Mouse (Mus musculus) heart, postnatal 14 days (tissue): ENCODE measurements at regions not wholly inside any gene's neighbourhood (a gene's known extent, or its start where the extent isn't known, plus 50 kb on each side); places are given as distances from the start of the nearest gene placed in this dataset.
A peak's percentile ranks its signal among the peaks of the same experiment; 100 is the strongest.

Experiments used
- DNase-seq, 2 experiments: peaks; one replicate each; pipeline ENCODE4 v3.0.0; 2021 to 2022
- intact Hi-C: fragments of 180-260 bp; cut with DNase I; formaldehyde crosslinking; loops from one replicate; pipeline ENCODE4 v1.15.1; 2025

DNA sequence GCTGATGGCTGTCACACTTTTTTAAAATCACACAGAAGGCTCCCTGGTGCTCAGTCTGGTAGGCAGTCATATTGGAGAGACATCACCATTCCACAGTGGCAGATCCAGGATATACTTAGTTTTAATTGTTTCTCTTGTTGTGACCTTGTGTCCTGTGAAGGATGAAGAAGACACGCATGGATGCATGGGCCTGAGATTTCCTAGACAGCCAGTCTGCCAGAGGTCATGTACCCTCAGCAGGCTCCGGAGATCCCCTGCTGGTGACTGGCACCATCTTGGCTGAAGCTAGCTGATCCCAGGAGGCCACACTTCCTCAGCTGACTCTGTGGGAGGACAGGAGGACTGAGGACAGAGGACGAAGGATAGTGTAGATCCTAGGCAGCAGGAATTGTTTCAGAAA lies 506.7 kb upstream of the Sox11 start:
- intact Hi-C loops, result no loop called here
- DNase-seq, result no peak

DNA sequence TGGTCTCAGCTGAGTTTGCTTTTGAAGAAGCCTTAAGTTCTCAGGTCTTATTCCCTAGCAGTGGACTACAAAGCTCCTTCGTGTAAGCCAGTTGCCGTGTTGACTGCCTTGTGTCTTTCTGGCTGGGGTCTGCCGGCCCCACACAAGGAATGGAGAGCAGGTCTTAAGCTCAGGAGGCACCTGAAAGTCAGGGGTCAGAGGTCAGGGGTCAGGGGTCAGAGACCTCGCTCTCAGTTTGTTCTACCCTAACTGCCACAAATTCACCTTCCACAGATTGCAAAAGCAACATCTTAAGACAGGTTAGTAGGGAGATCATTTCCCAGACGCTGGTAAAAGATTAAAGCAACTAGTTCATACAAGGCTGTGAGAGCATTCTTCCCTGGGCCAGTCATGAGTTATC lies 505.8 kb upstream of the Sox11 start:
- intact Hi-C loops, result no loop called here
- no peak for DNase-seq

DNA sequence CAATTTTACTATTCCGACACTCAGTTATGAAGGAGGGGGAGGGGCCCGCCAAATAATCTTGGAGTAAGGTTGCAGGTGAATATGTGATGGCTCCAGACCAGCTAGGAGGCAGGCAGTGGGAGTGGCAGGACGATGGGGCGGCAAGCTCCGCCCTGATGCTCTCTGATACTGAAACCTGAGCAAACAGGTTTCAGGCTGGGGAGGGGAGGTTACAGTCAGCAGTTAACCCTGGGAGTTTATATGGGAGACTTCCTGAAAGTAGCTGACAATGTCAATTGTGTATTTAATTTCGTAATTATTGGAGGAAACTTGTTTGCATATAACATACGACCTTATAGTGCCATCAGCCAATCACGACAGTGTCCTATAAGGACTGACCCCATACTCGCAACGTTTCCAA lies 505.0 kb upstream of the Sox11 start:
- intact Hi-C loops, result no loop called here
- no peak for DNase-seq

DNA sequence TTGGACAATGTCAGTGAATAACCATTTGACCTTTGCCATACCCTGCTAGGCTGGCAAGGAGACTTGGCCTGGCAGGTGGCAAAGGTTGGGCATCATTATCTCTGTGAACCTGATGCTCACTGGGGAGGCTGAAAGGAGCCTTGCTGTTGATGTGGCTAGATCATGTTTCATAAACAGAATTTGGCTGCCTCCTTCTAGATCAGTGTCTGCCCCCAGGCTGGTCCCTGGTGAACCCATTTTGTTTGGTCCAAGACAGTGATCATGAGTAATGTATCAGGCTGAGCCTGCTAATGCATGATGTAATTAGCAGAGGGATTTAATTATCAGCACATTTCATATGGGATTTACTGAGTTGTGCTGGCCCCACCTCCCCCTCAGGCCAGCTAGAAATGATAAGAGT lies 502.6 kb upstream of the Sox11 start:
- intact Hi-C loops, result no loop called here
- no peak for DNase-seq

DNA sequence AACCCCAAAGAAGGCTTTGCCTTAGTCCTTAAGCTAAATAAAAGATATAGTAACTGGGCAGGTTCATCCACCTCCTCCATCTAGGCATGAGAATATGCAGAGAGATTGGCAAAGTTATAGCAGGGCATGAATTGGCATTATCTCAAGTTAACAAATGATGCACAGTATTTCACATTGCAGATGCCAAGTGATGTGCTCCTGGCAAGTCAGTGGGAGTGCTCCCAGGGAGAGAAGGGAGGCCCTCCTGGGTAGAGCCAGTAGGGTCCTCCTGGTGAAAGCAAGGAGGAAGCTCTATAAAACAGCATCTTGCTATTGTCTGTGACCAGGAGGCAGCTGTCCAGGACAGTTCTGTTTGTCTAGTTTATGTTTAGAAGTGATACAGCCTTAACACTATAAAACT lies 496.6 kb upstream of the Sox11 start:
- DNase-seq, result no peak
- intact Hi-C loops, result no loop called here

DNA sequence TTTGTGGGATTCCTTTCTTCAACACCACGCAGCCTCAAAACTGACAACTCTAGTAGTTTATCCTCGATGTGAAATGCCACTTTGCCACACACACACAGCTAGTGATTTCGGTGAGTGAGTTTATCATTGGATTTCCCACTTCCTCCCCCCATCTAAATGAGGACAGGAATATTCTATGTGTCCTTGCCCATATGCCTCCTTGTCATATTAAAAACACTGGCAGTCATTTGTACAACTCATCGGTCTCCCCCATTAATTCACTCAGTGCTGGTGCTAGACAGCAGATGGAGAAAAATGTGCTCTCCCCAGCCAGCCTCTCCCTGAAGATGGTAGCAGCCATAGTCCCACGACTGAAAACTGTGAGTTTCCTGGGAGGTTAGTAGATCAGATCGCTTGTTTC lies 496.0 kb upstream of the Sox11 start:
- DNase-seq, result no peak
- intact Hi-C loops, result no loop called here

DNA sequence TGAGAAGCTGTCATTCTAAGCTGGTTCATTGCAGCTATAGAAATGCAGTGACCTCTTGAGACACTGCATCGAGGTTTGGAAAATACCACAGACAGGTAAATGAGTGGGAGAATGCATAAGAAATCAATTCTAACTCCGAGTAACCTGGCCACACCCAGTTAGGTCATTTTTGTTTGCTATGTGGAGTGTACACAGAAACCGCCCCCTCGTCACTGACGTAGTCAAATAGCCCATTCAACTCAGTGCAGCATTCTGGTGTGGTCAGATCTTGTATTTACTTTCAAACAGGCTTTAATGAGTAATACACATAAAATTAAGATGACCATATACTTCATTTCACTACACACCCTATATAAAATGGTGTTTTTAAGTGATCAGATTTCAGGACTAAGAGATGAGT lies 483.8 kb upstream of the Sox11 start:
- intact Hi-C loops, result no loop called here
- no peak for DNase-seq

DNA sequence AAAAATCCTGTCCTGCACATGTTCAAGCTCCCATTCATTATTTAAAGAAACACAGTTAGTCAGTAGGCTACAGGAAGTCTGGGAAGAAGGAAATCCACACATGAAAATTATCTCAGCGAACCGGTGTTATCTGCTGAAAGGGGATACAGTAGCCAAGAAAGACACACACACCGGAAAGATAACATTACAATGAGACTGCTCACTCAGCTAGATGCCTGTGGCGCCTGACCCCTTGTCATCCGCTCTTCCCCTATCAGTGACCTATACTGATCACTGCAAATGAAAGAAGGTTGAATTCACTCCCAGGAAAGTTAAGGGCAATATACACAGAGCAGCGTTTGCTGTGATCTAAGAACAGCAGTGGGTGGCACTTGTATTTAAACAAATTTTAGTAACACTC lies 481.0 kb upstream of the Sox11 start:
- intact Hi-C loops, result no loop called here

DNA sequence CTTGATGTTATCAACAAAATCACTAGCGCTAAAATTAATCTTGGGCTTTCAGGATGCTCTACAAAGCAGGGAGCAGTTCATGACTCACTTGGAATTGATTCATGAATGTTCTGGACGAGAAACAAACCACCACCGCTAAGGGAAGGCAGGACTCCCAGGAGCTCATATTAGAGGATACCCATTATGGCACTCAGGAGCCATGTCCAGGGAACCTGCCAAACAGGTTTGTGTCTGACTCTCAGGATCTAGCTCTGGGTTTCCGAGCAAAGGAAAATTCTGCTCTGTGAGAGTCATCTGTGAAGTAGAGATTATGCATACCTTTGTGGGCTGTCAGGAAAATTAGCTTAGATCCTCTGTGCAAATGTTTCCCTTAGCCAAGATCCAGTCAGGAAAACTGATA lies 454.3 kb upstream of the Sox11 start:
- peak in 1 of 2 experiments; percentile 2 for DNase-seq
- intact Hi-C loops, result no loop called here

More for the DNA sequence above, 481.0 kb upstream of the Sox11 start:
- DNase-seq, result no peak

DNA sequence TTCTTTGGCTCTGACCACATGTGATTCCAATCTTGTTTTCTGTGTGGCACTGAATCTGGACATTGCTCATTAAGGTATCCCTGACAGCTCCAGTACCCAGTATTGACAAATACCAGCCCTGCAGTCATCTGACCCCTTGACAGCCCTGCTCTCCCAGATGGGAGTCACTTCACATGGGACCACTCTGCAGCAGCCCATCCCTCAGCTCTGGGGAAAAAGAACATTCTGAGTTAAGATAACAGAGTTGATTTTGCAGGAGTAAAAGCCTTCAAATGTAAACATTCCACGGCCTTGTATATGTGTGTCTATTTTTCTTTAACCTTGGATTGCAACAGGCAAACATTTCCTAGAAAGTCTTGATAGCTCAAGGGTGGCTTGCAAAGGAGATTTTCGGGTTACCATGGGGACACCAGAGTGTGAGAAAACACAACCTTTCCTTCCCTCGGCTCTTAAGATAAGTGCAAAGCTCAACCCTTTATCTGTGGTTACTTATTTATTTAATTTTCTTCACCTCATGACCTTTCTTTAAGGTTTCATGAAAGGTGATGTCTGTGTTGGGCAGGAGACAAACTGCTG lies 444.4 kb upstream of the Sox11 start:
- intact Hi-C loops, result no loop called here
- DNase-seq, result no peak

DNA sequence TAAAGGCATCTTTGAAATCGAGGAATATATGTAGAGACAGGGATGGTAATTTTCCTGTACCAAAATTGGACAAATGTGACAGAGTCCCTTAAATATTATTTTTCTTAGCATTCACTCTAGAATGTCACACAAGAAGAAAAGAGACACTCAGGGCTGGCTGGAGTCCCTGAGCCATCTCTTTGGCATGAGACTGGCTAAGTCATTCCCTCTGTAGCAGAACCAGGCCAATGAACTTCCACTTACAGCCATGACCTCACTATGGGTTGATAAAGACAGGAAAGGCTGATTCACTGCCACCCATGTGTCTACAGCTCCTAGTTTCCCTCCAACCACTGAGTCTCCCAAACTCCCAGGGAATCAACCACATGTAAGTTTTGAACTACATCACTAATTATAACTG lies 438.4 kb upstream of the Sox11 start:
- DNase-seq, result no peak
- intact Hi-C loops, result no loop called here

DNA sequence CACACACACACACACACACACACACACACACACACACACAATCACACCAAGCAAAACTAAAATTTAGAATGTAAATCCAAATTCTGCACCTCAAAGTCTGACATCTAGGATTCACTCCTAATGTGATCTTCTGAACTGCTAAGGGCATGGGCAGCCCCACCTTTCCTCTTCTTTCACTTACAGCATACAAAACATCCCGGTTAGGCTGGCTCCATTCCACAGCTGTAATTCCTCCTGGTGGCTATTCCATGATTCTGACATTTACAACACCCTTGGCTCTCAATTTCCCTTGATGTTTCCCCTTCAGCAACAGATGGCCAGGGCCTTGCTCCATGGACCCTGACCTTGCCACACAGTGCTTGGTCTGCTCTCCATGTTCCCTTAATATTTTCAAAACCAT lies 423.6 kb upstream of the Sox11 start:
- intact Hi-C loops, result no loop called here

DNA sequence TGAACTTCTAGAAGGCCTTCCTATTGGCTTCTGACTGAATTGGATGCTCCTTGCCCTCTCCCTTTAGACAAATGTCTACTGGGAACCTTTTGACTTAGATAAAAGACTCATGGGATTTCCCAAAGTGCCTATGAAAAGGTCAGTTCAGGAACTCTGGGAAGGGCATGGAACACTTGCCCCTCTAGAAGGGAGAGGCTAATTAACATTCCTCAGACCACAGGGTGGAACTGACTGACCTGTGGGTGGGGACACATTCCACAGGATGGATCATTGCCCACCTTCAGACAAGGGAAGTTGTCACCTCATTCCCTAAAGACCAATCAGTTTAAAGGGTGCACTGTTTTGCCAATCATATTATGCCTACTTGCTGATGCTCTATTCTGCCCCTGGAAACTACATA lies 416.6 kb upstream of the Sox11 start:
- DNase-seq, result no peak
- intact Hi-C loops, result no loop called here

More for the DNA sequence above, 423.6 kb upstream of the Sox11 start:
- no peak for DNase-seq

DNA sequence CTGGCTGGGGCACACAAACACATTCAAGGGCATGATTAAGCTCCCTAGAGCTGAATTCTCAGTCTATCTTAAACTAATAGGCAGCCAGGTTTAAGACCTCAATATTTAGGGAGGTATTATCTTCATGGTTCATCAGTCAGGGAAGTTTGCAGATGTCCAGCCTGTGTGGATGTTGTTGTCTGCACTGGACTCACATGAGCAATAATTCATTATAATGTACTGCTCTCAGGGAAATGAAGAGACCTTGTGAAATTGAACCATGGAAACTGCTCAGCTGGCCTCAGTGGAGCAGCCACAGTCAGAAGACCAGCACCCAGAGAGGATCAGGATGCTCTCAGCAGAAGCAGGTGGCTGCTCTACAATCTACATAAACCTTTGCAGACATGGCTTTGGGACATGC lies 415.3 kb upstream of the Sox11 start:
- intact Hi-C loops, result no loop called here
- DNase-seq, result no peak

DNA sequence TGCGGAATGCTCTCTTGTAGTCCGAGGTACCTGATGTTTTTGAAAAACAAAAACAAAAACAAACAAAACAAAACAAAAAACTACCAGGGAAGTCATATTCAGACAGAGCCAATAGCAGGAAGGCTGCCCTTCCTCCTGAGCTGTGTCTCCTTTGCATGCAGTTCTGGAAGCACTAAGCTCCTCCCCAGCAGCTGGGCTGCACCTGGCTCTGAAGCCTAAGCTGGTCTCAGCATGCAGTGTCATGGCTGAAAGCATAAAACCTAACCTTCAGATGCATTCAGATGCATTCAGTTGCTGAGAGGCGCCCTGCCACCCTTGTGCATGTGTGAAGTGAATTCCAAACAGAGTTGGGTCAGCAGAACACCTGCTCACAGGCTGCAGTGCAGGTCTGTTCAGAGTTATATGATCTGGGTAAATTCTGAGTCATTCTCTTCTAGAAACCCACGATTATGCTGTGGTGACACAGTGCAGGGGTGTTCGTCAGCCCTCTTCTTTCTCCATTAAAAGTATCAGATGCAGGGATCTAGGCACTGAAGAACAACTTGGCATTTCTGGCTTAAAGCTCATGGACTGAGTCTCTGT lies 382.3 kb upstream of the Sox11 start:
- intact Hi-C loops, result no loop called here
- DNase-seq, result peak in 1 of 2 experiments; percentile 3

DNA sequence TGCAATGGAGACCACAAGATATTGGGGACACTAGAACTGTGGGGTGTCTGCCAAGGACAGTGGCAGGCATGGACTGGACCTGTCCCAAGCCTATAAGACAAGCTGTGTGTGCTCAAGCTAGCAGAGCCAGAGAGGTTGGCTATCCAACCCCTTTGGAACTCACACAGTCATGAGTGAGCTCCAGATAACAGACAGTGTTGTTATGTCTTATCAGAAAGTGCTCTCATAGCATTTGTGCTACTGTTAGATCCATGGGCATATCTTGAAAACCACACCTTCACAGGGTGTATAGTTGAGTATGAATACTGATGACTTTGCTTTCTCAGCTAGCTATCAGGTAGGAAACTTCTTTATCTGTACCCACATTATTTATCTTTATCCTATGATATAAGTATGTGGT lies 338.1 kb upstream of the Sox11 start:
- intact Hi-C loops, result no loop called here
- DNase-seq, result no peak

DNA sequence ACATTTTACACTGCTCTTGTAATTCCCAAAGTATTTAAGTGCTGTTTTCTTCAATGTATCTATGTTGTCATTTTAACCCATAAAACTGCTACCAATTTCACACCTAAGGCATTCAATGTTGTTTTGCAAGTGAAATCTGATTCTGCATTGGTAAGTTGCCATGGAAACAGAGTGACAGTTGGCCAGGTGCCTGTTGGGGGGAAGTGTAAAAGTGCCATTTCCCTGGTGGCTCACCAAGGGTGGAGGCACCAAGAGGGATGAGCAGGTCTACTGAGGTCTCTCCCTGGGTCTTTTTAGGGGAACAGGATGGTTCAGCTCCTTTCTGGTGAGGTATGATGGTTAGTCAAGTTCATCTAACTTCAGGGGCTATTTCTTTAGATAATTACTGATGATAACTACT lies 331.0 kb upstream of the Sox11 start:
- no peak for DNase-seq
- intact Hi-C loops, result no loop called here

DNA sequence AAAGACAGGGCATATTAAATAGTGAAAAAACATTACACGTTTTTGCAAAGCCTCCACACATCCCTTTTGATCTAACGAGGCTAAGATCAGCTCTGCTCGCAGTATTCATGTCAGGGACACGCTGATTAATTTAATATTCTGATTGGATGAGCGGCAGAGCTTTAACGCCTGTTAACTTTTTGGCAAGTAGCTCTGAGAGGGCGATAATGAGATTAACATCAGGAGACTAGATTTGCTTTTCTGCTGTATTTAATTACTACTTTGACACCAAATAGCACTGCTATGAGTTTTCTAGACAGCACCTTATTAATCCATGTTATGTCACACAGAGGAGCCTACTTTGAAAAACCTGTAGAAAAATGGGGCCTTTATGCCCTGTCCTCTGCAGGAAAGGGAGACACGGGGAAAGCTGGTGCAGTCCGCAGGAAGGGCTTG lies 328.3 kb upstream of the Sox11 start:
- no peak for DNase-seq
- intact Hi-C loops, result no loop called here

DNA sequence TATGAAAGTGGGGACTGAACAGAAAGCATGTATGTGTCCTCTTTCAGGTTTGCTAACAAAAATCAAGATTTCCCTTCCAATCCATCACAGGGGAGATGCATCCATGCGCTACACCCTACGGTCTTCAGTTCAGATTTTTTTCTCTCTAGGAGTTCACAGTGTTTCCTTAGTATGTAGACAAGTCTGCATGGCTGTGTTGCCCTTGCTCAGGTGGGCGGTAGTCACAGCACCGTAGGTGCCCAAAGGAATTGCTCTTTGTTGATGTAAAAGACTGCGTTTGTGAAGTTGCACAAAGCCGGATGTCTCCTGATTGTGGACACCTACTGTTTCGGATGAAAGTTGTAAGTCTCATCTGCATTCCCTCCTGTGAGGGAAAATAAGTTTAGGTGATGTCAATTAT lies 327.8 kb upstream of the Sox11 start:
- no peak for DNase-seq
- intact Hi-C loops, result no loop called here

DNA sequence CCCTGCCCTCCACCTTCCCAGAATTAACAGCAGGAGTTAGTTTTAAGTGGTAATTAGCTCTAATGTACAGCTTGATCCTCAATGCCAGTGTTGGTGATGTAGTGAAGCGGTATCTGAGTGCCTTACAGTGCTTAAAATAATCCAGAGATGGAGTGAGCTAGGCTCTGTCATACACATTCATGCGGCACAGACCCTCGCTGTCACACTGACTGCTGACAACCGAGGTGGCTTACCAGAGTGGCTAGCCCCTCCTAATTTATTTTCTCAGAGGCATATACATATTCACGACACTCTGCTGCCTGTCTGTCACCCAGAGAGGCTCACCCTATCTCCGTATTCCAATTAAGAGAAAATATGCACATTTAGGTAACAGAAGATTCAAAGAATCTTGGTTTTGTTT lies 327.2 kb upstream of the Sox11 start:
- DNase-seq, result no peak
- intact Hi-C loops, result no loop called here

DNA sequence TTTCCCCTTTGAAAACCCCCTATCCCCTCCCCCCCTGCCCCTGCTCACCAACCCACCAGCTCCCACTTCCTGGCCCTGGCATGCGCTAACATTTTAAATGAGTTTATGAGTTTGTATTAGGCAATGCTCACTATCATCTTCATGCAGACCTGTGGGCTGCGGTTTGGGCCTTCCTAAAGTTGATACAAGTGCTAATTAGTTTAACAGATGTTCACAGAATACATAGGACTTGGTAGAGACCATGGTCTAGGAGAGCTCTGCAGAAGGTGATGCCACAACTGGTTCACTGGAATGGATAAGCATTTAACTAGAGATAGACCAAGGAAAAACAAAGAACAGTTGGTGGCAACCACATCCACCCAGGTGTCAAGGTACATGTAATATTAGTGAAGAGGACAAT lies 324.1 kb upstream of the Sox11 start:
- intact Hi-C loops, result no loop called here
- no peak for DNase-seq

DNA sequence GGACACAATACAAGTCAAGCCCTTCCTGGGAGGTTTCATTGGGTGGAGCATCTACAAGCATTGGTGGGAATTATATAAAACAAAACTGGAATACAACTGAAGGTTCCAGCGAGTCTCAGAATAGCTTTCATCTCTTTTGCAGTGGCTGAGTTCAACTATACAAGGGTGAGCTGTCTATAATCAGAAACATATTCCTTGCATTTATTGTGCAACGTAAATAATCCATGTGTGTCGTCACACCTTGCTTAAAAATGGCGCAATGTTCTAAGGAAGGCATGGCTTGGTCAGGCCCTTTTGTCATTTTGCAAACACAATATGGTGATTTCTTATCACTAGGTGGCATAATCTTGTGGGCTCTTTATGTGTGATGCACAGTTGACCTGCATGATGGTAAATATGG lies 320.8 kb upstream of the Sox11 start:
- no peak for DNase-seq
- intact Hi-C loops, result no loop called here

DNA sequence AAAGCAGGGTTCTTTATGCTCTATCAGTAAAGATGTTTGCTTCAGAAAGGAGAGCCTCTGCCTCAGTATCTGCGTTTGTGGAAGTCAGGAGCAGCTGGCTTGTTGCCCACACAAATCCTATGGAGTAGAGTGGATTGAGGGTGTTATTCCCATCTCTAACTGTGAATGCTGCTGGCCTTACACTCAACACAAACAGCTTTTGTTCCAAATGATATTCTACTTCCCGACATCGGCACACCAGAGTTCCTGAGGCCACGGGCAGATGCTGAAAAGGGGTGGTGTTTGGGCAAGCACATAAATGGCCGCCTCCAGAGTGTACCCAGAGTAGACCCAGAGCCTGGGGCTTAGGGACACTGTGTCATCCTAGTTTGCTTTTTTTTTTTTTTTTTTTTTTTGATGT lies 320.3 kb upstream of the Sox11 start:
- no peak for DNase-seq
- intact Hi-C loops, result no loop called here
